Mouse (Mus musculus): ENCODE data around the gene Dnm2.

- TF ChIP-seq POLR2A (IDR thresholded peaks at IDR 0.05; ENCODE audit: extremely low read depth, insufficient read depth, low read length) (no peak), CTCF (IDR thresholded peaks at IDR 0.05; ENCODE audit: extremely low read depth, insufficient read depth, low read length) (no peak)
Observed at GRCm38 (mm10) chr9:21460400-21460940, 35.8 kb downstream of the Dnm2 start.
